Mouse (Mus musculus) left cerebral cortex, postnatal 25 days (tissue): ENCODE data around the gene Sult1e1. TPM values are rescaled to one million over a fixed set of nuclear protein-coding genes. Genes with fewer than 3 reads are reported as not detected.

Experiments
- DNase-seq, 2 experiments: peaks; one replicate each; pipeline ENCODE4 v3.0.0; 2022; ENCODE audit warnings: low spot score in 2 of 2, mixed read lengths in 1 of 2
- intact Hi-C: fragments of 180-260 bp; cut with DNase I; formaldehyde crosslinking; loops from one replicate; pipeline ENCODE4 v1.15.1; 2025
- total RNA-seq, 2 experiments: library from RNA; stranded (reverse); gene quantifications; 2 replicates each; pipeline ENCODE4 v1.2.3; 2021

Sult1e1 gene
- not detected for total RNA-seq

DNA sequence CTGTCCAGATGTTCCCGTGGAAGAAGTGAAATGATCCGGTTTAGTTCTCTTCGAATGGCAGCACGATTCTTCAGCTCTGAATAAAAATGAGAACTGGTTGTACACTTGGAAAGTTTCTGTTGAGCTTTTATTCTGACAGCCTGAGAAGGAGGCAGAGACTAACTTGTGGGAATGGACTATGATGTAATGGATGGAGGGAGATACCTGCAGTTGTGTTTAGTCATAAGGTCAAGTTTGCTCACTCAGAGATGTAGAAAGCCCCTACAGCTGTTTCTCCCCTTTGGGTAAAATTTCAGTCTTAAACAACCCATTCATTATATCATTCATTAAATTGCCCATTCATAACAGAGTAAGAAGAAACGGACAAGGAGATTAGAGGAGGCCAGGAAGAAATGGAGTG, at the start of gene Sult1e1:
Gene Sult1e1, minus strand, starts transcription at position 101 of the 400 bp plus-strand sequence.
- intact Hi-C loops = no loop called here
- no peak for DNase-seq

GRCm38 (mm10) chr5:87622681-87623080, 31.3 kb upstream of the Sult1e1 start:
- intact Hi-C loops = no loop called here
- no peak for DNase-seq

DNA sequence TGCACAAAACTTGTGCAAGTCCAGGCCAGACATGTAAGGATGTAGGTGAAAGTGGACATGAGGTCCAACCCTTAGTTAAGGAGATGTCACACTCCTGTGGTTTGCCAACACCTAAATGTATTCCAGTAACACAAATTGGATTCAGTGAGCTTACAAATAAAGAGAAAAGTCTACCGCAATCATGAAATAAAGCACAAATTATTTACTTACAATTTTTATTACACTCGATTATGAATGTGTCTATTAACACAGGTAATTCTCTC, 23.7 kb upstream of the Sult1e1 start:
- no peak for DNase-seq
- intact Hi-C loops = no loop called here

DNA sequence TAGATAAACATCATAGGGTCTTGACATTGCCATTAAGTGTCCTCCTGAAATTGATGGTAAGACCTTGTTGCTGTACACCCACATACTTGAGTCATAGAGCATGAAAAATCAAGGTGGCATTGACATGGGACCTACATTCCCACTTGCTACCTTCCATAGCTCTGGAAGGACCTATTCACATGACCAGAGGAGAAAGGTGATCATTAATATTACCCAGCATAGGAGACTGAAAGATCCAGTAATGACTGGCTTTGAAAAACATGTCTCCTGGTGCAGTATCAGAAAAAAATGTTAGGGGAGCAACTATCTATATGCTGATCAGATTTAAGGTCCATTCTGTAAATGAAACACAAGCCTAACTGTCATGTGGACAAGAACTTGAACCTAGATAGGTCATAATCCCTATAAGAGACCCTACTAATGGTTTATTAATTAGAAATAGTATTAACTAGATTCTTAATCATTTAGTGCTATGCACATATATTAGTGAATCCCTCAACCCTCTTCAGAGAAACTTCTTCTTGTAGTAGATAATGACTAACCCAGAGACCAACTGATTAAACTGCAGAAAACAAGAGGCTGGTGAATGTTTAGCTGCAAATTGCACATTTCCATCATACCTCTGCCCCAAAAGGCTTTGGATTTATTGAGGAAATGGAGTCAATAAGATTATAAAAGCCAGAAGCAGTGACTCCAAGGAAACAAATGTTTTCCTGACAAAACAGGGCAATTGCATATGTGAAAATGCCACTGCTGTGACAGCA, 23.2 kb upstream of the Sult1e1 start:
- intact Hi-C loops = no loop called here
- no peak for DNase-seq

- no peak for DNase-seq
- intact Hi-C loops = no loop called here
Observed at GRCm38 (mm10) chr5:87601018-87601417, 9.6 kb upstream of the Sult1e1 start.

DNA sequence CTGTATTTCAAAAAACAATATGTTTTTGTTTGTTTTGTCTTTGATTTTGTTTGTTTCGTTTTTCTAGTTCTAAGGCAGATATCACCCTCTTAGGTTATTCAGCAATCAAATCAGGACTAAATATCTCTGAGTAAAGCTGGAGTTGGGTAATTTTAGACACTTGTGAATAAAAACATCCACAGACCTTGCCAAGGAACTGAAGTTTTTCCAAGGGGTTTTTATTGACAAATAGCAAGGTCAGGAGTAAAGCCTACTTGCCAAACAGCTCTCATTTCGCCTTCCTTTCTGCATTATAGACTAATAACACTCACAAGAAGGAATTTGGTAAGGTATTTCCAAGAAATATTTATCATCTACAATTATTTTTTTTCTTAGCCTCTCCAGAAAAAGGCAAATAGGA, 6.5 kb upstream of the Sult1e1 start:
- intact Hi-C loops = no loop called here
- DNase-seq = no peak

DNA sequence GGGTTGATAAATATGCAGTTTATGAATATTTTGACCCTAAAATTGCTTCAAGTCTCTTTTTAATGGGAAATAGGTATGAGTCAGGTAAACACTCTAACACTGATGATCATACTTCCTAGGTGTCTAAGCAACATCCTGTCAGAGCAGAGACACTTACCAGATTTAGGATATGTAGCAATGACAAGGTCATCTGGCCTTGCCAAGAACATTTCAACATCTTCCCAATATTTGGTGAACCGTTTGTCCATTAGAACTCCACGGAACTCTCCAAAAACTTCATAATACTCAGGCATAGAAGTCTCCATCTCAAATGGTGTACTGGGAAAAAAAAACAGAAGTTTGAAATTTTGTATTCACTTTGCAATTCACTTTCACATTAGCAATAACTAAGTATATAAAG, 1.5 kb downstream of the Sult1e1 start:
- no peak for DNase-seq
- intact Hi-C loops = no loop called here

GRCm38 (mm10) chr5:87580389-87580788, 11.0 kb downstream of the Sult1e1 start:
- intact Hi-C loops = no loop called here

GRCm38 (mm10) chr5:87574174-87574573, 17.2 kb downstream of the Sult1e1 start:
- no peak for DNase-seq
- intact Hi-C loops = no loop called here

More at GRCm38 (mm10) chr5:87580389-87580788, 11.0 kb downstream of the Sult1e1 start:
- no peak for DNase-seq

- intact Hi-C loops = no loop called here
- no peak for DNase-seq
Observed at GRCm38 (mm10) chr5:87573490-87573889, 17.9 kb downstream of the Sult1e1 start.

- DNase-seq = no peak
- intact Hi-C loops = no loop called here
Observed at GRCm38 (mm10) chr5:87572781-87573180, 18.6 kb downstream of the Sult1e1 start.

DNA sequence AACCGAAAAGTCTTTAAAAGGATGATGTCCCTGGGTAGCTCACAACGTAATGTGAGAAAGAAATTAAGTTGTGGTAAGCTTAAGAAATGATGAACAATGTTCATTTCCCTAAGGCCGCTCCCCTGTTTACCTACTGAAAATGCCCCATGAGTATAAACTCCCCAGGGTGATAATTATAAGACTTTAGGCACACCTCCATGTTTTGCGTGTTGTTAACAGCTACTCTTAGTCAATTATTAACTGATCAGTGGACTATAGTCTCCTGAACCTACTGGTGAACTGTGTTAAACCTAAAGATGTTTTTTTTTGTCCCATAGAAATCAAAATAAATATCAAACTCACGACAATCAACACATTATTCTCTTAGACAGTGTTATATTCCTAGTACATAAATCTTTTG, 22.5 kb downstream of the Sult1e1 start, which contains the start of gene Sult1d1:
Gene Sult1d1, minus strand, starts transcription at position 183 of the 400 bp plus-strand sequence.
- intact Hi-C loops = no loop called here

GRCm38 (mm10) chr5:87567306-87567705, 24.1 kb downstream of the Sult1e1 start:
- no peak for DNase-seq
- intact Hi-C loops = no loop called here

More for the DNA sequence above, 22.5 kb downstream of the Sult1e1 start, which contains the start of gene Sult1d1:
- no peak for DNase-seq

DNA sequence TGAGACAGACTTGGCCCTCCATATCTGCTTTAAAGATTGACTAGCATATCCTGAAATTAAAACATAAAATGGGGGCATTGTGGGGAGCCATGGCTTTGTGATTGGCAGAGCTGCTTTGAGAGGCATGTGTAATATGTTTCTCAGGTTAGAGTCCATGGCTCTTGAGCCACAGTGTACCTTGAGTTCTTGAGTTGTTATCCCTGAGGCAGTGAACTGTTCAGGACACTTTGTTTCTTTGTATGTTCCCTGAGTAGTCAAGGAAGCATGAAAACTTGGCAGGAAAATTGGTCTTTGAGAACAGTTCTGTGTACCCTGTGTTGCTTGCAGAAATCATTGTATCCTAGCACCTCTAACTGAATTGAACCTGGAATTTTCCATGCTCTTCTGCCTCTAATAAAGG, 28.4 kb downstream of the Sult1e1 start:
- DNase-seq = no peak
- intact Hi-C loops = no loop called here

GRCm38 (mm10) chr5:87562526-87562925, 28.9 kb downstream of the Sult1e1 start:
- intact Hi-C loops = no loop called here
- DNase-seq = no peak

DNA sequence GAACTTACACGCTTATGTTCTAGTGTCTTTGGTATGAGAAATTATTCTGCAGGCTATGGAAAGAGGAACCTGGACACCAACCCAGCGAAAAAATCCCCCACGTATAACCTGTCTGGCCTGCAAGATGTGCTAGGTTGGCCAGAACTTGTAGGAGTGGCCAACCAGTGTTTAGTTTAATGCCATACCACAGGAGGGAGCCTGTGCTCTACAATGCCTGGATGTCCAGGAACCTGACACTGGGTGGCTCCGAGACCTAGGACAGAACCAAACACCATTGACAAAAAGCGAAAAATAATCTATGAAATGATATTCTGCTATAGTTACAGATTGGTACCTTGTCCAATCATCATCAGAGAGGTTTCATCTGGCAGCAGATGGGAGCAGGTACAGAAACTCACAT, 31.2 kb downstream of the Sult1e1 start:
- intact Hi-C loops = no loop called here
- DNase-seq = no peak

DNA sequence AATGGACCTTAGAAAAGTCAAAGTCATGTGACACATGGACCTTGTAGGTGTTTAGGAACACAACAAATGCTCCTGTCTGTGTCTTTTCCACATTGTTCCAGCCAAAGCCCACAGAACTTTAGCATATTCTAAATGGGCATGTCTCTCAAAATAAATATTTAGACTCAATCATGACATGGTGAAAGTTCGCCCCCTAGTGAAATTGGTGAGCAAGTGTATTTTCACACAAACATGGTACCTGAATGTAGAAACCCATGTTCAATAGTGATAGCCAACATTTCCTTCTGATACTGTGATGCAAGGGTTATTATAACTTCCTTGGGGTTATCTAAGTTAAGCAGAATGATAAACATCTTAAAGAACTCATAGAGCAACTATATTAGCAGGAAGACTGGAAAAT, 40.5 kb downstream of the Sult1e1 start:
- intact Hi-C loops = loop anchor here (5.0 kb wide), 1 partner anchor 34 kb away; no protein-coding TSS in a partner anchor
- DNase-seq = no peak

DNA sequence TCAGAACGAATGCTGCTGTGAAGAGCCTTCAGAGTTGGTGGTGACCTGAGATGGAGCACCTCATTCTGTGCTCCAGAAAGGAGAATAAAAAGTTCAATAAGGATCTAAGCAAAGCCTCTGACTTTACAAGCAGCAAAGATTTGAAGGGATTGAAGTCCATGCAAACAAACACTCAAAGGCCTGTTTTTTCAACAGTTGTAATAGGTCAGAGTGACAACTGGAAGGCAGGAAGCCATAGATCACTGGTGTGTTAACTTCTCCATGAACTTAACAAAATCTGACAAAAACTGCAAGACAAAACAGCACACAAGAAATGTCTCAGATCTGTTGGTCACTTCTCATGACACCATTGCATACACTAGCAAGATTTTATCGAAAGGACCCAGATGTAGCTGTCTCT, 53.3 kb downstream of the Sult1e1 start, which contains the start of gene Sult1b1:
Gene Sult1b1, minus strand, starts transcription at position 85 of the 400 bp plus-strand sequence.
- intact Hi-C loops = no loop called here

GRCm38 (mm10) chr5:87535994-87536644, 55.3 kb downstream of the Sult1e1 start:
- intact Hi-C loops = no loop called here

More for the DNA sequence above, 53.3 kb downstream of the Sult1e1 start, which contains the start of gene Sult1b1:
- no peak for DNase-seq

GRCm38 (mm10) chr5:87532288-87532687, 59.1 kb downstream of the Sult1e1 start:
- intact Hi-C loops = no loop called here
- DNase-seq = no peak

More at GRCm38 (mm10) chr5:87535994-87536644, 55.3 kb downstream of the Sult1e1 start:
- DNase-seq = no peak
